Mouse (Mus musculus) spleen, postnatal 14 days (tissue): ENCODE measurements at regions not wholly inside any gene's neighbourhood (a gene's known extent, or its start where the extent isn't known, plus 50 kb on each side); places are given as distances from the start of the nearest gene placed in this dataset.

Experiments
- DNase-seq, 2 experiments: peaks; one replicate each; pipeline ENCODE4 v3.0.0; 2021 to 2022; ENCODE audit warnings: low spot score in 2 of 2

DNA sequence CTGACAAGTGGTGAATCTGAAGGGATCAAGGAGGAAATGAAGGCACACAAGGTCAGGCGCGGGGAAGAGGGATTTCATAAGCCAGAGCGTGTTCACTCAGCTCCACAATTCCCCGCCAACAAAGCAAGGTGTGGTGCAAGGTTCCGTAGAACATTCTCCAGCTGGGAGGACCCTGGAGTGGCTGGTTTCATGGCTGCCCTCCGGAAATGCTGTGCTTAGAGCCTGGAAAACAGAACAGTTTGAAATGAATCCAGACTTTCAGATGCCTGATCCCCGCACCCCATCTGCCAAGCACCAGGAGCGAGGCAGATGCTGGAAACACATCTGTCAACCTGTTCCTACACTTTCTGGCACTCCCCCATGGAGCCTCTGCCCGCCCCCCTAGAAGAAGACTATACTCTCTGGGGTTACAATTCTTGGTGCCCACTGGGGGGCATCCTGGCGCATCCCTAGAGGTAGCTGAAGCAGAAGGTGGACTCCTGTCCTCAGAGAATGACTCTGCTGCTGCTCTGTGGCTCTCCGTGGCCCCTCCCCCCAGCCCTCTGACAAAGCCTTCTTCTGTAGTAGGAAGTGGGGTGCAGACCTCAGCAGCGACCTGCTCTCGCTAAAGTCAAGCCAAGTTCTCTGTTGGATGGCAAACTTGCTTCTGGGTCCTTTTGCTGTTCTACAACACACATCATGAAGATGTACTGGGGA lies 54.5 kb upstream of the Mafb start:
- DNase-seq = no peak

DNA sequence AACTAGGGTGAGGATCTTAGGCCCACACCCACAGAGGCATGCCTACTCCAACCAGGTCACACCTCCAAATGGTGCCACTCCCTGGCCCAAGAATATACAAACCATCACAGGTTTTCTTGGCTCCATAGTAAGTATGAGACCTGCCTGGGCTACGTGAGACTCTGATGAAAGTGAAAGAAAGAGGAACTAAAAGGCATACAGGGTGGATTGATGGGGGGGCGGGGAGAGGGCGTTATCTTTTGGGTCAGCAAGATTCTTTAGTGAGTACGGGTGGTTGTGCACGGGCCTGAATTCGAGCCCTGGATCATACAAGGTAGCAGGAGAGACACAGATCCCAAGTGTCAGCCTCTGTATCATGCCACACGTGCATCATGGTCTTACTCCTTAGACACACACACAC lies 57.6 kb upstream of the Mafb start:
- no peak for DNase-seq

DNA sequence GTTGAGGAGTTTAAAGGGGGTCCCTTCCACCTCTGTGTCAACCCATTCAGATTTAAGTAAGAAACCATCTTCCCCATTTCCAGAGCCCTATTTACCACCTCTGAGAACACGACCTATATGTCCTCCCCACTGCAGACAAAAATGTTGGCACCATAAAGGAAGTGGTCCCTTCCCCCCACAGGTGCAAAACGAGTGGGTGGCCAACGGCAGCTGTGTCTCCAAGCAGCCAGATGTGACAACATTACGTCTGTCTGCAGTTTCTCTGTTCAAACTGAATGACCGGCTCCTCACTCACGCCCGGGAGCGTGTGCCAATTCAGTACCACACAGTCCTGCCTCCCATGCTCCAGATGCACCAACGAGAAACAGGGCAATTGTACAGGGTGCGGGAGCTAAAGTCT lies 60.6 kb upstream of the Mafb start:
- no peak for DNase-seq

DNA sequence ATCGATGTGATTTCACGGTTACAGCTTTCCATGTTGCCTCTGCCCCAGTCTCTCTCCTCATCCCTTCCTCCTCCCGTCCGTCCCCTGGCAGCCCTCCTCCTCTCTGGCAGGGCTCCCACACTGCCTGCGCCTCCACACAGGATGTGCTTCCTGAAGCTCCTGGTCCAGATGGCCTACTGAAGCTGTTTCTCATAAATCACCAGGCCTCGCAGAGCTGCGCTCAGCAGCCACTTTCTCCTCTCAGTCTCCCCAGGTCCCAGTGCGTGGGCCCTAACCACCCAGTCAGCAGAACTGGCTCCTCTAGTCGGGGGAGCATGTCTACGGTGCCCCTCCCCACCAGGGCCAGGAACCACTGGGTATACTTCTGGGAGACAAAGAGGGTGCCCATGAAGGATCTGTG lies 66.4 kb upstream of the Mafb start:
- no peak for DNase-seq

DNA sequence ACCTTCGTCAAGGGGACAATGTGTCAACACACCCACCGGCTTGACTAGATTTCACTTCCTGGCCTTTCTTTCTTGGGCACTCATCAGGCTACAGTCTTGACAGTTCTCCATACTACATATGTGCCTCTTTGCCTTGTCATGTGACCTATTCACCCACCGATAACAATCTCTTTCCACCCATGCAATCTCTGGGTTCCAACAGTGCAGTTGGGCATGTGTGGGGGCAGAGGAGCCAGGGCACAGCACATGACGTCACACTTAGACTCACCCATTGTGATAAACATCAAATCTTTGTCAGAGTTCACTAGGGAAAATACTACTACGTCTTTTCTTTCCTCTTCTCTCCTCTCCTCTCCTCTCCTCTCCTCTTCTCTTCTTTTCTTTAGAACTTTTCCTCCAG lies 67.8 kb upstream of the Mafb start:
- no peak for DNase-seq

DNA sequence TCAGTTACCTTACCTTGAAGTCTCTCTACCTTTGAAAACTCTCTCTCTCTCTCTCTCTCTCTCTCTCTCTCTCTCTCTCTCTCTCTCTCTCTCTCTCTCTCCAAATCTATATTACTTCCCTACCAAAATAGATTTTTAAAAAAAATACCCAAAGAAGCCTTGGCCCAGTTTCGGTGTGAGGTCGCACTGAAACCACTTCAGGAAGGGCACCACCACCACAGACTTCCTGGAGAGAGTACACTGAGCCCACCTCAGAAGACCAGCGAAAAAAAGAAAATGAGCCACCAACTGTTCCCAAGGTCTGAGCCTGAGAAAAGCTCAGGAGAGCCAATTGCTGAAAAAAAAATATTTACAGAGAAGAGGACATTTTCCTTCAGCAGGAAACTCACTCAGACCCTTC lies 68.8 kb upstream of the Mafb start:
- DNase-seq = no peak

DNA sequence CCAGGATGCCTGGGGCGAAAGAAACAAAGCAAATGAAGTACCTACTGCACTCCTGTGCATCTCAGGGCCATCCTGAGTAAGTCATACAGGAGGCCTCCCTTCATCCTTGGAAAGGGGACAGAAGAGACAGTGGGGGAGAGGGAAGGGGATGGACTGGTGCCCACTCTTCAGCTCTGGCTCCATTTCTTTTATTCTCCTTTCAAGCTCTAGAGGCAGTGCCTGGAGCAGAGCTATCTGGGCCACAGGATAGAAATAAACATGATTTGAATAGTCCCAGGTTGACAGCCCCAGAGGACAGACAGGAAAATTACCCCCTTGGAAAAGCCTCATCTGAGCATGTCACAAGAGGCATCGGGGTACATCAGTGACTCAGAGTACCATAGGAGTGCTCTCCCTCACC lies 72.2 kb upstream of the Mafb start:
- no peak for DNase-seq

DNA sequence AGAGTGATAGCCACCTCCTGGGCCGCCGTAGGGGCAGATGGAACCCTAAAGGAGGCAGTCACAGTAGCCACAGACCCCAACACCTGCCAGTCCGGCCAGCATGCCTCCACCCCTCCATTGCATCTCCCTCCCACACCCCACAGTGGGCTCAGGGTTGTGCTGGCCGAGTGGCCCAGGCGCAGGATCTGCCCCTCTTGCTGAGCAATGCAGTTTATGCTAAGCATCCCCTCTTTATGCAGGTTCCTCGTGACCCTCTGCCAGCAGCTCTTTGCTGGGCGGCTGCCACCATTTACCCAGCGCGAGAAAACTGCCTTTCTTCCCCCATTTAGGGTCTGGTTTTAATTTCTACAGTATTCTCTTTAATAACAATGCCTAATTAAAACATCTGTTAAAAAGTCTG lies 73.4 kb upstream of the Mafb start:
- no peak for DNase-seq

DNA sequence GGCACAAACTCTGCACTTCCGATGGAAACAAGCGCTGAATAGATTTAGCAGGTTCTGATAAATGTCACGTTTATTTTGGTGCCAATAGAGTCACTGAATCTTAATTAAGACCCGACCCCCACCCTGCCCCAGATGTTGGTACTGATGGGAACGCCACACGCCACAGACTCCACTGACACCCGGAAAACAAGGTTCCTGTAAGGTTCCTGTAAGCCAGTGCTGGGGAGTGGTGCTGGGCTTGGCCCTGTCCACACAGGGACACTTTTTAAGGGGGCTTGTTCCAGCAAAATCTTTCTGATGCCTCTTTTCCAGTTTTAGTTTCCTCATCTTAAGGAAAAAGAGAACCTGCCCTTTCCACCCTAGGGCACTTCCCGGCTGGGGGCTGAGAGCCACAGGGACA lies 84.2 kb upstream of the Mafb start:
- DNase-seq = no peak

DNA sequence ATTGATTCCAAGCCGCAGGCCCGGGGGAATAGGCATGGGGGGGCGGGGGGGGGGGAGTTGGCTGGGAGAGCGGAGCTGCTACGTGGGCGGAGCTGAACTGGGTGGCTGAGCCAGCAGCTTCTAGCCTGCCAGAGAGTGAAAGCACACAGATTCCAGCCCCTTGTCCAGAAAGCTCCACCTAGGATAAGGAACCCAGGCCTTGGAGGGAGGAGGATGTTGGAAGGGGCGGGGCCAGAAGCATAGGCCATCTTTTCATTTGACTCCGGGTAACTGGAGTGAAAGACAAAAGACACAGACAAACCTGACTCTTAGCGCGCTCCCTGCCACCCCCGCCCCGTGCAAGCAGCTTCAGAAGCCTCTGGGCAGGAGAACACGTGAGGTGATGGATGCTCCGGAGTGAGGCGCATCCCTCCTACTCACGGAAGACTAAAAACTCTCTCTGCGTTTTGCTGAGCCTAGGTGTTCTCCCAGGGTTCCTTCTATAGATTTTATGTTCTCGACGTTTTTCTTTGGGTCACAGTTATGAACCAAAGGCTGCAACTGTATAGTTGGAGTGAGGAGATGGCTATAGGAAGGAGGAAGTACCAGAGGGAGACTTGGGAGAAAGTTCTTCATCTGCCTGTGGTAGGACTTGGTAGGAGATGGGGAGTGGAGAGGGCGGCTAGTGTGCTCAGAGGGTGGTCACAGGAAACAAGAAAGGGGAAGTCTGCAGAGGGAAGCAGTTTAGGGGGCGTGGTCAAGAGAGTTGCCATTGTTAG lies 84.8 kb upstream of the Mafb start:
- peak in 1 of 2 experiments; percentile 8 for DNase-seq

DNA sequence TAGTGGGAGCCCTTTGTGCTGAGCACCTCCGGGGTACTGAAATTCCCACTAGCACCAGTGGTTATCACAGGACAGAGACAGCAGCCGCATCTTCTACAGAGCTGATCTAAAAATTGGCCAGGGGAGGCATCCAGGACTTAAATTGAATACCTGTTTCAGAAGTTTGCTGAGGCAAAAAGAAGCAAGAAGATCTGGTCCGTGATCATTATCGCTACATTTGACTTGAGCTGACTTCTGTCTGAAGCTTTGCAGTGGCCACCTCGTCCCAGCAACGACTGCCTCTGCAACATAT lies 85.3 kb upstream of the Mafb start:
- no peak for DNase-seq

DNA sequence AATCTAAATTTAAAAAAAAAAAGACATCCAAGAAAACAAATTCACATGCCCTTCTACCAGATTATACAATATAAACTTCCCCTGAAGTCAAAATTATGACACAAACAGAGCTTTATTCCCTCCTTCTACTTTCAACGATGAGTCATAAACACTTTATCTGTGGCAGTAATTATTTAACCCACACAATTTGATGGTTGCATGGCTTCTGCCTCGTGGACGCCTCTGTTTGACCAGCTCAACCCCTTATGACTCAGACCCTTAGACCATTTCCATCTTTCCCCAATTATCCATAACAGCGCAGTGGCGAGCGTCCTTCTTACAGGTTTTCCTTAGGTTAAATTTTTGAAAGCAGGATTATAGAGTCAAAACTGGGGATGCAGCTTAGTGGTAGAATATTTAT lies 85.9 kb upstream of the Mafb start:
- DNase-seq = no peak

DNA sequence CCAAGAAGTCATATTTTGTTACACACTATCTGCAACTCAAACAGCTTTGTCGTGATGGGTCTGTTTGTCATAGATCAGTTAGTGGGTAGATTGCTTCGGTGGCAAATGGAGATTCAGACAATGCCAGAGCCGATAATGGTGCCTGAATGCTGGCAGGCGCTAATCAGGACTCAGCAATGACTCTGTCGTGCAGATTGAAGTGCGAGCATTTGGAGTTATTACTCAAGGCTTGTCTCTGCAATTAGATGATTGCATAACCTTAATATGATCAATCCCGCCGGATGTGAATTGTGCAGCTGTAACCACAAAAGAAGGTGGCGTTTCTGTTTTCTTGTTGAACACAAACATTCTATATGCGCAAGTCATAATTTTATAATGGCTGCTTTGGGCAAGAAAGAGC lies 88.8 kb upstream of the Mafb start:
- DNase-seq = no peak

DNA sequence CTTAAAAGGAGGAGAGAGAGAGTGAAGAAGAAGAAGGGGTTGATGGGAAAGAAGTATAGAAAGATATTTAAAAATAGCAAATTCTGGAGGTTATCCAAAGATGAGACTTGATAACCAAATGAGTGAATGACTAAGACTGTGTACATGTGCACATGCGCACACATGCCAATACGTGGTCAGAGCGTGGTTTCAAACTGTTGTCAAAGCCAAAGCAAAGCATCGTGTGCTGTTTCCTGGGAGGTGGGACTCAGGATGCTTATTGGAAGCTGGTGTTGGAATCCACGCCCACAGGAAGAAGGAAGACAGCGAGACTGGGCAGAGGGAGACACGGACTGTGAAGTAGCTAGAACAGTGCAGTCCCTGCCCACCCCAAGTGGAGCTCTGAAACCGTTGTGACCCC lies 89.8 kb upstream of the Mafb start:
- DNase-seq = no peak

DNA sequence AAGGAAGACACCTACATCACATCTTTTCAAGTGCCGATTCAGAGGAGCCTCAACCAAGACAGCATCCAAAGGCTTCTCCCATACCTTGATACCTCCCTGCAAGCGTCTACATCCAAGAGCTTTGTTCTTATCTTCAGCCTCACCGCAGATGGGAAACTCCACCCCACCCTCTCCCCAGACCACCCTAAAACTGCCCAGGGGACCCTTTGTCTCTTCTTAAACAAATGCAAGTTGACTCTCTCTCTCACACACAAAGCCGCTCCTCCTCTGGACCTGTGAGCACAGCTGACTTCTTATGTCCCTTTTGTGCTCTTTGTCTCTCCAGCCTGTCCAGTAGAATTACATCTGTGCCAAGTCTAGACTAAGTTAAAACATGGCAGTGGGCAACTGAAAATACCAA lies 104.7 kb upstream of the Mafb start:
- DNase-seq = no peak

DNA sequence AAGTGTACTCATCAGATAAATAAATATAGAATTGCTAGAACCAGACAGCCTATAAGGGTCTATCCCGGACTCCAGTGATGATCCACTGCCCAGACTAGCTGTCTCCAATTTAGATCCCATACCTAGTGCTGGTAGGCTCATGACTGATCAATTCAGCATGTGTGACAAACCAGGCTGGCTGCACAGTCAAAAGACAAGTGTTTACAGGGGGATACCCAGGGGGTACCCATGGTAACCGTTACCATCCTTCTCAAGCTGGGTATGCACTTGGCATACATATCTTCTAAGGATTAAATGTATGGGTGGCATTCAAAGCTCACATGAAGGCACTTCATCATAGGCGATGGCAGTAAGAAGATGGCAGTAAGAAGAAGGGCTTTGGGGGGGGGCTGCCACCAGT lies 109.3 kb upstream of the Mafb start:
- DNase-seq = no peak

DNA sequence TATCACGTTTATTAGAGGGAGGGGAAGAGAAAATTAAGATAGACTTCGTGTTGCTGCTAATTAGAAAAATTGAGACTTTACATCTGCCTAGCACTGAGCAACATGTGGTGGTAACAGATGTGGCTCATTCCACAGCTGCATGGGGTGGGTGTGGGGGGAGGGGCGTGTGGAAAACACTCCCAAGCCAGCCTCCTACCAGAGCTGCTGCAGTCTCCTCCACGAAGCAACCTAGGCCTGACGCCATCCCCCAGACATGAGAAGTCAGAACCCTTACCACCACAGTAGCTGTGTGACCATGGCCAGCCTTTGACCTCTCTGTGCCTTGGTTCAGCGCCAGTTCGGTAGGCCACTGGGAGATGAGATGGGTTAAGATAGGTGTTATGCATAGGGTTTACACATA lies 112.4 kb upstream of the Mafb start:
- no peak for DNase-seq

DNA sequence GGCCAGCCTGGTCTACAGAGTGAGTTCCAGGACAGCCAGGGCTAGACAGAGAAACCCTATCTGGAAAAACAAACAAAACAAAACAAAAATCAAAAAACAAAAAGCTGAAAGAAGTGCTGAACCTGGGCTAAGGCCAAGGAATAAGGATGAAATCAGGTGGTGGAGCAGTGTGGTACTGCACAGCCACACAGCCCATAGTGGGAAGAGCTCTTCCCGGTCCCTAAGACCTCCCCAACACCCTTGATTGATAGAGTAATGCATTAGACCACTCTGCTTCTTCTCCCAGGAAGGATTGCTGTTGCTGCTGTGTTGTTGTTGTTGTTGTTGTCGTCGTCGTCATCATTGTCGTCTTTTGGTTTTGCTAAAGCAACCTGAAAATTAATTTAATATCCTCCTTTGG lies 118.2 kb upstream of the Mafb start:
- no peak for DNase-seq

DNA sequence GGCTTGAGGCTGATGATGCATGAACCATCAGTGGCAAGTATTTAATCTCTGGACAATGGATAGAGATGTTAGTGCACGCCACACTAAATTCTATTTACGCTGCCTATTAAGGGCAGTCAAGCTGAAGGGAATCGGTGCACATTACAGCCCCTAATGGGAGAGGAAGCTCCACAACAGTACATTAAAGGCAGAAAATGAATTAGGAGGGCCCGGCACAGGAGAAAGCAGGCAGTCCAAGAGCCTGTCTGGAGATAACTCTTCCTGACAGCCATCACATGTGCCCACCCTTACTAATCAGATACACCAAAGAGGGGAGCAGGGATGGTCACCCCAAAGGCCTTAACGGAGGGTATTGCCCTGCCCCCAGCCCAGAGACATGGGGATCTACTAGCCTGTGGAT lies 118.7 kb upstream of the Mafb start:
- no peak for DNase-seq

DNA sequence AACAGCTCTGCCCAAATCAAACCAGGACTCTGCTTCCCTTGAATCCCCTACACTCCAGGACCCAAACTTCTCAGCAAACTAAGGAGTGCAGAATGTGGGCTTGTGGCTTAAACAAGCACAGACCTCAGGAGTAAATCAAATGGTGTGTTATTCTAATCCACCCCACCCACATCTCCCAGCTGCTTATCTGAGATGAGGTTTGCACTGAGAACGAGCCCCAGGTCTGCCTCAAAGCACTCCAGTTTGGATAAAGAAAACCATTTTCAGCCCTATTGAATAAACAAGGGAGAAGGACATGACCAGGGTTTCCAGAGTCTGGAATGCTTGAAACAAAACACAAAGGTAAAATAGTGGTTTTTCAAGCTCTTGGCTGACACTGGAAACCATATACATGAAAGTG lies 132.9 kb upstream of the Mafb start:
- DNase-seq = no peak

DNA sequence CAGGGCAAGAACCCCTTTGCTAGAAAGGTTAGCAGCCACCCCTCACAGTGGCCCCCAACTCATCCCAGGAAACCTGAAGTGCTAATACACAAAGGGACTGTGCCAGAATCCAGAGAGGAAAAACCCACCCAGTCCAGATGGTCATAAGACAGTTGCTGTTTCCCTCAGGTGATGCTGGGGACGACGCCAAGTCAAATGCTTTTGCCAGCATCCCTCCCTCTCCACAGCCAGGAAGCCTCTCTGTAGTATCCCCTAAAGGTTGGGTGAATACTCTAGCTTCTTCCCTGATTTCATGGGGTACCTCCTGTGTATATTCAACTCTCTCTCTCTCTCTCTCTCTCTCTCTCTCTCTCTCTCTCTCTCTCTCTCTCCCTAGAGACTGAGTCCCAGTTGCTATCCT lies 136.0 kb upstream of the Mafb start:
- no peak for DNase-seq

DNA sequence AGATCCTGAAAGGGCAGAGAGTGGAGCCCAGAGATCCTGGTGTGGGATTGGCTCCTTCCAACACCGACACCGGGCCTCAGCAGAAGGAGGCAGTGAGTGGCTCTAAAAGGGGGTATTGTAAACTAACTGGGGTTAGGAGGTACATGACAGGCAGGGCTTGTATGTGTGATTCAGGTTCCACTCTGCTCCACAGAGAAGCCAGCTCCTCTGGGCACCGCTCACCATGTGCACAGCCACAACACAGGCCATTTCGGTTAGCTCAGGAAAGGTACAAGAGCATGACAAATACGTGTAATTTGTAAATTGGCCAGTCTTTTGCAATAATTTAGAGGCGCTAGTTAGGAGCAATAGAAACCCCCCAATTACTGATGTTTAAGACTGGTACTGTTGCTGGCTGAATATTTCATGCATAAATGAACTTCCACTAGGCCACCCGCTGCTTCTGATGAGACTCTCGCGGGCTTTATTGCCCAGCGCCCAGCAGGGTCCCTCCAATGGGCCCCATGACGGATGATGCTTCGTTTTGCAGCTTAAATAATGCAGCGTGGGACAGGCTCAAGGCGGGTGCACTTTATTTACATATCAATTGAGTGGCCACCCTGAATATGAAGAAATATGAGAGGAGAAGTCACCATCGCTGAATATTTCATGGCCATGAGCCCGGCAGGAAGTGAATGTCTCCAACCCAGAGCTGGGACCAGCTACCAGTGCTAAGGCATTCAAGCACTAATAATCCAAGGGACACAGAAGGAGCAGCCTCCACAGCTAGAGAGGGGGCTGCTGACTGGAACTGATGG lies 136.9 kb upstream of the Mafb start:
- DNase-seq = no peak

DNA sequence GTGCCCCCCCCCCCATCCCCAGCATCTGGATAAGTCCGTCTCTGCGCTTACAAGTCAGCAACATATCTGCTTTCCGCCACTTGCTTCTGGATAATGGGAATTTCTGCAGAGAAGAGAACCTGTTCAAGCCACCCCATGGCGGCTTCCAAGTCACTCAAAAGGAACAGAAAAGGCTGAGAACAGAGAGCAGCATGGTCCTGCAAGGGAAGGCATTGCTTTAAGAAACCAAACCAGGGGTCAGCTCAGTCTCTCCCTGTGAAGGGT lies 137.5 kb upstream of the Mafb start:
- no peak for DNase-seq

DNA sequence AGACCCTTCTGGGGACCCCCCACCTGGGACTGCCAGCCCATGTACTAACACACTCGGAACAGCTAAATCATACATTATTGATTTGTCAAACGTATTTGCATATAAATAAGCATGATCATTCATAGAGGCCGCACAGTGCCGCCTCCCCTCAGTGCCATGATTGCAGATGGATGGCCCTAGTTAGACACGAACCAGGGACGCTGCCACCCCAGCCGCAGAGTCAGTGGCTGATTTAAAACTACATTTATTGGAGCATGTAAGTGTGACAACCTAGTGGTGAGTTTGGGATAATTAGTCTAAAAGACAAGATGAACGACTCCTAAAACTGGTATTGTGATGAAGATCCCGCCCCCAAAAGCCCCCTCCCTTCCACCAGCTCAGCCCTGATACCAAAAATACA lies 138.3 kb upstream of the Top1 start:
- no peak for DNase-seq
